Mouse (Mus musculus): ENCODE measurements around the gene Glipr2. TPM values are rescaled to one million over a fixed set of nuclear protein-coding genes. Genes with fewer than 3 reads are reported as not detected.
A peak's percentile ranks its signal among the peaks of the same experiment; 100 is the strongest.

The Glipr2 gene
- total and polyA plus RNA-seq, 3 experiments: 47.0 to 73.9 (median 48.9) TPM

DNA sequence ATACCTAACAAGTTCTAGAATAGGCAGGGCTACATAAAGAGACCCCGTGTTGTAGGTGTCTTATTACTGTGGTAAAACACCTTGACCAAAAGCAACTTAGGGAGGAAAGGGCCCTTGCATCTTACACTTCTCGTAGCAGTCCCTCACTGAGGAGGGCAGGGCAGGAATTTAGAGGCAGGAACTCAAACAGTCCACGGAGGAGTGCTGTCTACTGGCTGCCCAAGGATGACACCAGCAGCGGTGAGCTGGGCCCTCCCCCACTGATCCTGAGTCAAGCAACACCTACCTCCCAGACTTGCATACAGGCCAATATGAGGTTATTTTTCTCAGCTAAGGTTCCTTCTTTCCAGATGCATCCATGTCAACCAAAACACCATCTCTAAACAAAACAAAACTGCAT is 23.0 kb downstream of the Glipr2 start:
- DNase-seq (ENCODE audit: low spot score): no peak
- peaks cover 26% of the 10 kb centered on the region for H3K4me1 ChIP-seq (ENCODE audit: insufficient read depth, low read depth, low read length)

GRCm38 (mm10) chr4:43980846-43981245 is 23.6 kb downstream of the Glipr2 start:
- no peak for ATAC-seq (ENCODE audit: extremely low read depth, insufficient number of reproducible peaks, low FRiP score, poor library complexity, severe bottlenecking)
- peaks cover 24% of the 10 kb centered on the region for H3K4me1 ChIP-seq (ENCODE audit: insufficient read depth, low read depth, low read length)
- peaks cover 49% of the 10 kb centered on the region for H3K36me3 ChIP-seq (replicated peaks)
- H3K9me3 ChIP-seq (replicated peaks): no peaks in the 10 kb centered on the region
- peaks cover 17% of the 10 kb centered on the region for H3K27me3 ChIP-seq (ENCODE audit: insufficient read depth, low read length)
- no peak overlapping the region for H3K4me3 ChIP-seq (ENCODE audit: low read depth, low read length)
- no peak for TF ChIP-seq GATA1 (IDR thresholded peaks at IDR 0.05; ENCODE audit: borderline replicate concordance, low read length)
- TF ChIP-seq GATA2 (IDR thresholded peaks at IDR 0.05; ENCODE audit: borderline replicate concordance, low read depth, low read length): no peak
- TF ChIP-seq POLR2AphosphoS5 (IDR thresholded peaks at IDR 0.05; ENCODE audit: insufficient replicate concordance, low read depth, low read length): no peak
- TF ChIP-seq TAL1 (conservative IDR thresholded peaks at IDR 0.05; ENCODE audit: low read depth, low read length): no peak
- no peak for TF ChIP-seq CTCF (IDR thresholded peaks at IDR 0.05; ENCODE audit: low read depth, low read length)
- no peak for DNase-seq (ENCODE audit: low spot score)

More for the DNA sequence above, 23.0 kb downstream of the Glipr2 start:
- H3K36me3 ChIP-seq (replicated peaks): peaks cover 50% of the 10 kb centered on the region
- TF ChIP-seq GATA2 (IDR thresholded peaks at IDR 0.05; ENCODE audit: borderline replicate concordance, low read depth, low read length) (no peak), GATA1 (IDR thresholded peaks at IDR 0.05; ENCODE audit: borderline replicate concordance, low read length) (no peak), POLR2AphosphoS5 (IDR thresholded peaks at IDR 0.05; ENCODE audit: insufficient replicate concordance, low read depth, low read length) (no peak), TAL1 (conservative IDR thresholded peaks at IDR 0.05; ENCODE audit: low read depth, low read length) (no peak), CTCF (IDR thresholded peaks at IDR 0.05; ENCODE audit: low read depth, low read length) (no peak)
- ATAC-seq (ENCODE audit: extremely low read depth, insufficient number of reproducible peaks, low FRiP score, poor library complexity, severe bottlenecking): no peak
- H3K4me3 ChIP-seq (ENCODE audit: low read depth, low read length): no peak overlapping the region
- H3K27me3 ChIP-seq (ENCODE audit: insufficient read depth, low read length): peaks cover 17% of the 10 kb centered on the region
- no peaks in the 10 kb centered on the region for H3K9me3 ChIP-seq (replicated peaks)

DNA sequence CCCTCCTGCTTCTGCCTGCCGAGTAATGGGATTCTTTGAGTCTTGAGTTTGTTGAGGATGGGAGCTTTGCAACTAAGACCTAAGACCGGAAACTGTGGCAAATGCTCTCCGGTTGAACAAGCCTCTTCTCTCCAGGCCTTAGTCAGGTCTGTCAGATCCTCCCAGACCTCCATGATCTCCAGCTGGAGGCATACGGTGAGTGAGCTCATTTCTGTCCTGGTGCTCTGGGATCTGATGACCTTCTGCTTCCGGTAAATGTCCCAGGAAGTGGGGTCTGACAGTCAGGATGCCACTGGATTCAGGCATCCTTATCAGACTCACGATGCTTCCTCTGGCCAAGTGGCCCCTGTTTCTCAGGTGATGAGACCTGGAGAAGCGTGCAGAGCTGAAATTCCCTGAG is 24.1 kb downstream of the Glipr2 start:
- no peak overlapping the region for H3K4me3 ChIP-seq (ENCODE audit: low read depth, low read length)
- ATAC-seq (ENCODE audit: extremely low read depth, insufficient number of reproducible peaks, low FRiP score, poor library complexity, severe bottlenecking) (no peak), DNase-seq (ENCODE audit: low spot score) (no peak)
- H3K36me3 ChIP-seq (replicated peaks): peaks cover 45% of the 10 kb centered on the region
- peaks cover 22% of the 10 kb centered on the region for H3K4me1 ChIP-seq (ENCODE audit: insufficient read depth, low read depth, low read length)
- peaks cover 17% of the 10 kb centered on the region for H3K27me3 ChIP-seq (ENCODE audit: insufficient read depth, low read length)
- TF ChIP-seq POLR2AphosphoS5 (IDR thresholded peaks at IDR 0.05; ENCODE audit: insufficient replicate concordance, low read depth, low read length): no peak
- no peak for TF ChIP-seq CTCF (IDR thresholded peaks at IDR 0.05; ENCODE audit: low read depth, low read length)
- no peak for TF ChIP-seq GATA1 (IDR thresholded peaks at IDR 0.05; ENCODE audit: borderline replicate concordance, low read length)
- no peak for TF ChIP-seq TAL1 (conservative IDR thresholded peaks at IDR 0.05; ENCODE audit: low read depth, low read length)
- no peak for TF ChIP-seq GATA2 (IDR thresholded peaks at IDR 0.05; ENCODE audit: borderline replicate concordance, low read depth, low read length)
- no peaks in the 10 kb centered on the region for H3K9me3 ChIP-seq (replicated peaks)

GRCm38 (mm10) chr4:43982053-43982732 is 25.0 kb downstream of the Glipr2 start:
- H3K9me3 ChIP-seq (replicated peaks): no peaks in the 10 kb centered on the region
- H3K4me3 ChIP-seq (ENCODE audit: low read depth, low read length): peak overlapping the region; percentile 47; the same call in 1 of the 2 replicates
- peaks cover 21% of the 10 kb centered on the region for H3K27me3 ChIP-seq (ENCODE audit: insufficient read depth, low read length)
- TF ChIP-seq POLR2AphosphoS5 (IDR thresholded peaks at IDR 0.05; ENCODE audit: insufficient replicate concordance, low read depth, low read length): no peak
- TF ChIP-seq CTCF (IDR thresholded peaks at IDR 0.05; ENCODE audit: low read depth, low read length): peak; percentile 73; the same call in 1 of the 2 replicates
- H3K4me1 ChIP-seq (ENCODE audit: insufficient read depth, low read depth, low read length): peaks cover 22% of the 10 kb centered on the region
- H3K36me3 ChIP-seq (replicated peaks): peaks cover 37% of the 10 kb centered on the region
- ATAC-seq (ENCODE audit: extremely low read depth, insufficient number of reproducible peaks, low FRiP score, poor library complexity, severe bottlenecking) (peak; percentile 68), DNase-seq (ENCODE audit: low spot score) (peak; percentile 84)

GRCm38 (mm10) chr4:43983181-43983580 is 26.0 kb downstream of the Glipr2 start, which contains the start of gene Ccin:
Gene Ccin (plus strand): TSS chr4:43983483.
- DNase-seq (ENCODE audit: low spot score) (no peak), ATAC-seq (ENCODE audit: extremely low read depth, insufficient number of reproducible peaks, low FRiP score, poor library complexity, severe bottlenecking) (no peak)
- Histone ChIP-seq H3K4me3 (ENCODE audit: low read depth, low read length) (peak within 1 kb of the TSS; percentile 47; the same call in 1 of the 2 replicates), H3K36me3 (replicated peaks) (peaks cover 27% of the 10 kb centered on the region), H3K9me3 (replicated peaks) (no peaks in the 10 kb centered on the region), H3K4me1 (ENCODE audit: insufficient read depth, low read depth, low read length) (peaks cover 22% of the 10 kb centered on the region), H3K27me3 (ENCODE audit: insufficient read depth, low read length) (peaks cover 24% of the 10 kb centered on the region)
- no peak for TF ChIP-seq POLR2AphosphoS5 (IDR thresholded peaks at IDR 0.05; ENCODE audit: insufficient replicate concordance, low read depth, low read length)
- no peak for TF ChIP-seq GATA1 (IDR thresholded peaks at IDR 0.05; ENCODE audit: borderline replicate concordance, low read length)
- no peak for TF ChIP-seq TAL1 (conservative IDR thresholded peaks at IDR 0.05; ENCODE audit: low read depth, low read length)
- no peak for TF ChIP-seq GATA2 (IDR thresholded peaks at IDR 0.05; ENCODE audit: borderline replicate concordance, low read depth, low read length)
- no peak for TF ChIP-seq CTCF (IDR thresholded peaks at IDR 0.05; ENCODE audit: low read depth, low read length)

DNA sequence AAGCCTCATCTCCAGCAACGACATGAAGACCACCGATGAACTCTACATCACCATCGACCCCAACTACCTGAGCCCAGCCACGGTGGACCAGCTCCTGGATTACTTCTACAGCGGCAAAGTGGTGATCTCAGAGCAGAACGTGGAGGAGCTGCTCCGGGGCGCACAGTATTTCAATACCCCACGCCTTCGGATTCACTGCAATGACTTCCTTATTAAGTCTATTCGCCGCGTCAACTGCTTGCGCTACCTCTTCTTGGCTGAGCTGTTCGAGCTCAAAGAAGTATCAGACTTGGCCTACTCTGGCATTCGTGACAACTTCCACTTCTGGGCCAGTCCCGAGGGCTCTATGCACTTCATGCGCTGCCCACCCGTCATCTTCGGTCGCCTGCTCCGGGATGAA is 26.6 kb downstream of the Glipr2 start:
- DNase-seq (ENCODE audit: low spot score) (no peak), ATAC-seq (ENCODE audit: extremely low read depth, insufficient number of reproducible peaks, low FRiP score, poor library complexity, severe bottlenecking) (no peak)
- H3K36me3 ChIP-seq (replicated peaks): peaks cover 21% of the 10 kb centered on the region
- no peaks in the 10 kb centered on the region for H3K9me3 ChIP-seq (replicated peaks)
- peaks cover 26% of the 10 kb centered on the region for H3K27me3 ChIP-seq (ENCODE audit: insufficient read depth, low read length)
- no peak for TF ChIP-seq CTCF (IDR thresholded peaks at IDR 0.05; ENCODE audit: low read depth, low read length)
- TF ChIP-seq POLR2AphosphoS5 (IDR thresholded peaks at IDR 0.05; ENCODE audit: insufficient replicate concordance, low read depth, low read length): no peak
- no peak for TF ChIP-seq TAL1 (conservative IDR thresholded peaks at IDR 0.05; ENCODE audit: low read depth, low read length)
- no peak for TF ChIP-seq GATA1 (IDR thresholded peaks at IDR 0.05; ENCODE audit: borderline replicate concordance, low read length)
- TF ChIP-seq GATA2 (IDR thresholded peaks at IDR 0.05; ENCODE audit: borderline replicate concordance, low read depth, low read length): no peak
- no peak overlapping the region for H3K4me3 ChIP-seq (ENCODE audit: low read depth, low read length)
- H3K4me1 ChIP-seq (ENCODE audit: insufficient read depth, low read depth, low read length): peaks cover 22% of the 10 kb centered on the region
